In the genomic region with DNA sequence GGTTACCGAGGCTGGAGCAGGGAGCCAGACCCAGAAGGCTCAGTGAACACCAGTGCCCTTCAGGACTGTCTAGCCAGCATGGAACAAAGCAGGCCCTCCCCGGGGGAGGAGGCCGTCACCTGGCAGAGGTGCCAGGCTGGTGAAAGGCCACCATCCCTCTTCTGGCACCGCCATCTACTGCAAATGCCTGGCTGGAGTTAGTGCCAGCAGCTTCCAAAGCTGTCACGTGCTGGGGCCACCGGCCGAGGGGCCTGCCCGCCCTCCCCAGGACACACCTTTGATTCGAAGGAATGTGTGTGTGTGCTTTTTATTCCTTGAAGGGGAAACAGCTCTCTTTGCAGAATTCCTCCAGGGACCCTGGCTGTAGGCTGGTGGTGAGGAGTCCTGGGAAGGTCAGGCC, we compare ENCODE assay signal across 15 mouse cellular contexts. TPM values are rescaled to one million over a fixed set of nuclear protein-coding genes. Genes with fewer than 3 reads are reported as not detected.
DNase-seq lines count a peak whose midpoint lies in the region; ATAC-seq lines count a peak whose summit lies in the region.
"Had no signal": no experiment of that assay in that cellular context is flagged by ENCODE, and none has a peak within 500 bp of the region (broad histone marks: within the 10 kb centered on the region; RNA-seq: fewer than 3 reads in every experiment).

No protein-coding gene starts in this region.

- H3K4me1 ChIP-seq in hindbrain, embryonic 10.5 days (replicated peaks): no peaks in the 10 kb centered on the region; the same call in 1 of the 2 replicates
- no peaks in the 10 kb centered on the region for H3K4me1 ChIP-seq in hindbrain, embryonic 13.5 days (replicated peaks)
- H3K4me1 ChIP-seq in stomach, embryonic 15.5 days: no peaks in the 10 kb centered on the region
- H3K4me1 ChIP-seq: hindbrain, embryonic 15.5 days; midbrain, embryonic 13.5 days; neural tube, embryonic 15.5 days had no signal

- H3K4me2 ChIP-seq in hindbrain, embryonic 13.5 days: no peak overlapping the region
- no peak overlapping the region for H3K4me2 ChIP-seq in stomach, embryonic 15.5 days
- H3K4me2 ChIP-seq: hindbrain, embryonic 15.5 days; midbrain, embryonic 13.5 days; neural tube, embryonic 15.5 days had no signal

- no peak overlapping the region for H3K4me3 ChIP-seq in hindbrain, embryonic 10.5 days
- H3K4me3 ChIP-seq in hindbrain, embryonic 13.5 days: no peak overlapping the region
- no peak overlapping the region for H3K4me3 ChIP-seq in stomach, embryonic 15.5 days (replicated peaks)
- H3K4me3 ChIP-seq: gastrocnemius, adult 2 months; hindbrain, embryonic 15.5 days; midbrain, embryonic 13.5 days; neural tube, embryonic 15.5 days had no signal

- ATAC-seq in hindbrain, embryonic 13.5 days (ENCODE audit: low FRiP score): no peak
- 0 out of 2 replicates have a peak, but pooled peaks have one; percentile 35 for ATAC-seq in stomach, embryonic 15.5 days (ENCODE audit: insufficient read depth, low FRiP score, low read depth)
- no peak for ATAC-seq in monocyte, adult 5-6 weeks (replicated peaks; ENCODE audit: insufficient number of reproducible peaks, low FRiP score, low TSS enrichment, poor library complexity, severe bottlenecking)
- no peak for ATAC-seq in megakaryocyte-erythroid progenitor cell, adult 5-6 weeks (replicated peaks; ENCODE audit: low FRiP score, low TSS enrichment, poor library complexity, severe bottlenecking)
- ATAC-seq: midbrain, embryonic 13.5 days had no signal

- peak; percentile 36 for DNase-seq in adrenal gland, adult 2 months
- no peak for DNase-seq in adrenal gland, adult 8-10 months
- no peak for DNase-seq in hindbrain, embryonic 10.5 days (ENCODE audit: low spot score)
- peak; percentile 93 for DNase-seq in kidney, postnatal 14 days
- DNase-seq: gastrocnemius, adult 2 months; layer of hippocampus, postnatal 36 days; liver had no signal

- 0 out of 2 replicates have a peak overlapping the region, but pooled peaks have one; percentile 0 for H3K27ac ChIP-seq in hindbrain, embryonic 10.5 days
- no peak overlapping the region for H3K27ac ChIP-seq in hindbrain, embryonic 13.5 days
- no peak overlapping the region for H3K27ac ChIP-seq in stomach, embryonic 15.5 days
- H3K27ac ChIP-seq: gastrocnemius, adult 2 months; hindbrain, embryonic 15.5 days; midbrain, embryonic 13.5 days; neural tube, embryonic 15.5 days had no signal

- H3K27me3 ChIP-seq in hindbrain, embryonic 10.5 days (ENCODE audit: insufficient read depth, poor library complexity, severe bottlenecking): 0 out of 2 replicates have a peak, but pooled peaks cover 3% of the 10 kb centered on the region
- H3K27me3 ChIP-seq in hindbrain, embryonic 13.5 days: 0 out of 2 replicates have a peak, but pooled peaks cover 2% of the 10 kb centered on the region
- H3K27me3 ChIP-seq in stomach, embryonic 15.5 days (replicated peaks): no peaks in the 10 kb centered on the region
- H3K27me3 ChIP-seq: hindbrain, embryonic 15.5 days; midbrain, embryonic 13.5 days; neural tube, embryonic 15.5 days had no signal

- H3K9me3 ChIP-seq in hindbrain, embryonic 10.5 days: no peaks in the 10 kb centered on the region
- no peaks in the 10 kb centered on the region for H3K9me3 ChIP-seq in hindbrain, embryonic 13.5 days
- H3K9me3 ChIP-seq in stomach, embryonic 15.5 days: no peaks in the 10 kb centered on the region
- H3K9me3 ChIP-seq: hindbrain, embryonic 15.5 days; midbrain, embryonic 13.5 days; neural tube, embryonic 15.5 days had no signal

- H3K36me3 ChIP-seq in hindbrain, embryonic 10.5 days: no peaks in the 10 kb centered on the region
- no peaks in the 10 kb centered on the region for H3K36me3 ChIP-seq in hindbrain, embryonic 13.5 days
- H3K36me3 ChIP-seq in stomach, embryonic 15.5 days: no peaks in the 10 kb centered on the region
- H3K36me3 ChIP-seq: hindbrain, embryonic 15.5 days; midbrain, embryonic 13.5 days; neural tube, embryonic 15.5 days had no signal

- H3K9ac ChIP-seq in hindbrain, embryonic 13.5 days: no peak overlapping the region
- H3K9ac ChIP-seq in stomach, embryonic 15.5 days: no peak overlapping the region
- H3K9ac ChIP-seq: hindbrain, embryonic 15.5 days; midbrain, embryonic 13.5 days; neural tube, embryonic 15.5 days had no signal

- 80% methylated on average over 9 of the region's 9 CpGs for WGBS in hindbrain, embryonic 10.5 days
- 83% methylated on average over 9 of the region's 9 CpGs for WGBS in hindbrain, embryonic 13.5 days
- 63% methylated on average over 9 of the region's 9 CpGs for WGBS in stomach, embryonic 15.5 days

RNA-seq across cellular contexts. Expression of a gene that starts 23.7 kb away (rescaled TPM):
- total RNA-seq in adrenal gland, adult 2 months (2021): under 1 TPM in 1 of 2 experiments, not detected in 1; 0.48 TPM
- 1.1 and 1.7 TPM in 2 replicates for polyA plus RNA-seq in adrenal gland, adult 2 months (2012; rRNA removed)
- 1 to 10 TPM in 1 of 4 experiments, under 1 TPM in 1, not detected in 2; 0.84 to 1.9 TPM for total RNA-seq in adrenal gland, adult 8-10 months (2022)
- 0.19 and 0.37 TPM in 2 replicates for polyA plus RNA-seq in hindbrain, embryonic 10.5 days (2016; fragmentation: Nextera tagmentation; extraction: Ambion mirVana)
- 0.38 TPM in 1 of 2 replicates, not detected in the other for polyA plus RNA-seq in hindbrain, embryonic 13.5 days (2015; fragmentation: Nextera tagmentation; extraction: Ambion mirVana)
- polyA plus RNA-seq in stomach, embryonic 15.5 days (2015; fragmentation: Nextera tagmentation; extraction: Ambion mirVana): 0.94 and 0.95 TPM in 2 replicates
- 1.1 to 3.8 TPM in 2 of 3 replicates, not detected in the other for total RNA-seq in monocyte, adult 5-6 weeks (2017)
- total RNA-seq in megakaryocyte-erythroid progenitor cell, adult 5-6 weeks (2014; fragmentation: Nextera tagmentation): 0.45 TPM in 1 of 2 replicates, not detected in the other
- total RNA-seq in megakaryocyte-erythroid progenitor cell, adult 5-6 weeks (2017): not detected in 2 replicates
- total RNA-seq: common myeloid progenitor, adult 5-6 weeks had no signal
- polyA plus RNA-seq: hindbrain, embryonic 15.5 days; neural tube, embryonic 15.5 days had no signal

RNA-seq across cellular contexts. Expression of a gene that starts 52.2 kb away (rescaled TPM):
- 10 to 100 TPM; 11.2 to 12.5 TPM for total RNA-seq in adrenal gland, adult 2 months (2021)
- 14.5 and 17.9 TPM in 2 replicates for polyA plus RNA-seq in adrenal gland, adult 2 months (2012; rRNA removed)
- 10 to 100 TPM in 3 of 4 experiments, 1 to 10 TPM in 1; 8.0 to 34.6 (median 21.0) TPM for total RNA-seq in adrenal gland, adult 8-10 months (2022)
- polyA plus RNA-seq in hindbrain, embryonic 10.5 days (2016; fragmentation: Nextera tagmentation; extraction: Ambion mirVana): 5.7 and 5.8 TPM in 2 replicates
- polyA plus RNA-seq in hindbrain, embryonic 13.5 days (2015; fragmentation: Nextera tagmentation; extraction: Ambion mirVana): 3.3 TPM in 2 replicates
- 9.1 and 10.3 TPM in 2 replicates for polyA plus RNA-seq in stomach, embryonic 15.5 days (2015; fragmentation: Nextera tagmentation; extraction: Ambion mirVana)
- total RNA-seq in monocyte, adult 5-6 weeks (2017): 13.6 to 20.1 TPM (median 14.9 TPM) in 3 replicates
- 17.2 and 19.8 TPM in 2 replicates for total RNA-seq in megakaryocyte-erythroid progenitor cell, adult 5-6 weeks (2014; fragmentation: Nextera tagmentation)
- total RNA-seq in megakaryocyte-erythroid progenitor cell, adult 5-6 weeks (2017): 2.8 and 3.6 TPM in 2 replicates

Comparison
In these comparisons a context has a peak if more than half of its experiments do, and no peak if none do; other contexts are left out.
1. DNase-seq: peak in adrenal gland, adult 2 months (single experiment) and kidney, postnatal 14 days (single experiment); none in adrenal gland, adult 8-10 months (single experiment) and hindbrain, embryonic 10.5 days (single experiment).